Mouse (Mus musculus) embryonic facial prominence, embryonic 14.5 days (tissue): ENCODE measurements around the gene Rassf4. TPM values are rescaled to one million over a fixed set of nuclear protein-coding genes. Genes with fewer than 3 reads are reported as not detected.
"Not testable (repeated sequence)": the region's sequence is repeated elsewhere in the genome, so short reads cannot be mapped to it uniquely, and the experiment has no call there.

Experiments
- ATAC-seq: fragments of 200-750 bp; cut with Nextera tagmentation; 2 replicates; pipeline ENCODE4 v1.8.0; 2017; ENCODE audit warnings: low read depth, moderate number of reproducible peaks, moderate TSS enrichment
- DNase-seq: peaks from one replicate; pipeline ENCODE4 v3.0.0-alpha.2; 2015; ENCODE audit warnings: low spot score
- H3K27ac ChIP-seq: fragments of 300-500 bp; sonication (generic); replicated peaks from 2 replicates; pipeline ENCODE4 v1.5.1; 2014; ENCODE audit warnings: low read depth, mild to moderate bottlenecking, low read length, moderate library complexity
- H3K27me3 ChIP-seq: fragments of 300-500 bp; sonication (generic); replicated peaks from 2 replicates; pipeline ENCODE4 v1.6.1; 2014; ENCODE audit warnings: low read length; ENCODE audit not compliant: control insufficient read depth, insufficient read depth
- H3K36me3 ChIP-seq: fragments of 300-500 bp; sonication (generic); 2 replicates; pipeline ENCODE4 v1.6.1; 2014; ENCODE audit warnings: low read length, mixed read lengths; ENCODE audit not compliant: control insufficient read depth, insufficient read depth
- H3K4me1 ChIP-seq: fragments of 300-500 bp; sonication (generic); 2 replicates; pipeline ENCODE4 v1.6.1; 2014; ENCODE audit warnings: antibody characterized with exemption, low read length; ENCODE audit not compliant: control insufficient read depth, insufficient read depth
- H3K4me2 ChIP-seq: fragments of 300-500 bp; sonication (generic); 2 replicates; pipeline ENCODE4 v1.6.1; 2014; ENCODE audit warnings: low read depth, mild to moderate bottlenecking, low read length, moderate library complexity, mixed read lengths
- H3K4me3 ChIP-seq: fragments of 300-500 bp; sonication (generic); 2 replicates; pipeline ENCODE4 v1.5.1; 2014; ENCODE audit warnings: low read depth, mild to moderate bottlenecking, low read length
- H3K9ac ChIP-seq: fragments of 300-500 bp; sonication (generic); 2 replicates; pipeline ENCODE4 v1.6.1; 2014; ENCODE audit warnings: low read depth, mild to moderate bottlenecking, low read length, moderate library complexity, mixed read lengths
- H3K9me3 ChIP-seq: fragments of 300-500 bp; sonication (generic); 2 replicates; pipeline ENCODE4 v1.6.1; 2016; ENCODE audit warnings: low read length; ENCODE audit not compliant: control insufficient read depth
- WGBS: fragments of 180-500 bp; shearing (Covaris S2); extraction: QIAGEN DNeasy Blood & Tissue Kit; methylation state at CpG from one replicate; pipeline ENCODE4 v1.1.7; 2014; 5-methylcytosine and 5-hydroxymethylcytosine counted together
- polyA plus RNA-seq: library from polyadenylated mRNA; unstranded; fragments of >200 nt; fragmentation: Nextera tagmentation; extraction: Ambion mirVana; gene quantifications from 2 replicates; pipeline ENCODE4 v1.2.1, GENCODE M21; 2014

Rassf4 gene
- polyA plus RNA-seq, 1 experiment from 2014 or later = 17.9 TPM

GRCm38 (mm10) chr6:116628095-116628494, 45.7 kb downstream of the Rassf4 start:
- H3K27me3 ChIP-seq = no peaks in the 10 kb centered on the region
- no peaks in the 10 kb centered on the region for H3K9me3 ChIP-seq
- H3K4me3 ChIP-seq = peak overlapping the region; percentile 87
- DNase-seq (no peak), ATAC-seq (no peak)
- H3K4me2 ChIP-seq = peak overlapping the region; percentile 65
- H3K9ac ChIP-seq = peak overlapping the region; percentile 98
- H3K4me1 ChIP-seq = 0 out of 2 replicates have a peak, but pooled peaks cover 3% of the 10 kb centered on the region
- peaks cover 17% of the 10 kb centered on the region for H3K36me3 ChIP-seq
- 13% methylated on average over 9 of the region's 9 CpGs for WGBS
- H3K27ac ChIP-seq = peak overlapping the region; percentile 91

DNA sequence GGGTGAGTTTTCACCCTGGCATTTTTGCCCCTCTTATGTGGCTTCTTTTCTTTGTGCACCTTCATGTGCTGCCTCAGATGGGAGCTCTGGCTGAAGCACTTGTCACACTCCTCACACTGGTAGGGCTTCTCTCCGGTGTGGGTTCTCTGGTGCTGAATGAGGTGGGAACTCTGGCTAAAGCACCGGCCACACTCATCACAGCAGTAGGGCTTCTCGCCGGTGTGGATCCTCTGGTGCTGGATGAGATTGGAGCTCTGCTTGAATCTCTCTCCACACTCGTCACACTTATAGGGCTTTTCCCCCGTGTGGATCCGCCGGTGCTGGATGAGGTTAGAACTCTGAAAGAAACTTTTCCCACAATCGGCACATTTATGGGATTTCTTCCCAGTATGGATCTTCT, 47.3 kb downstream of the Rassf4 start:
- not testable (repeated sequence) for H3K4me1 ChIP-seq, H3K4me2 ChIP-seq, DNase-seq, H3K4me3 ChIP-seq, H3K9me3 ChIP-seq, H3K9ac ChIP-seq, H3K27ac ChIP-seq, ATAC-seq, H3K27me3 ChIP-seq
- H3K36me3 ChIP-seq = peaks cover 17% of the 10 kb centered on the region
- 97% methylated on average over 9 of the region's 9 CpGs for WGBS

DNA sequence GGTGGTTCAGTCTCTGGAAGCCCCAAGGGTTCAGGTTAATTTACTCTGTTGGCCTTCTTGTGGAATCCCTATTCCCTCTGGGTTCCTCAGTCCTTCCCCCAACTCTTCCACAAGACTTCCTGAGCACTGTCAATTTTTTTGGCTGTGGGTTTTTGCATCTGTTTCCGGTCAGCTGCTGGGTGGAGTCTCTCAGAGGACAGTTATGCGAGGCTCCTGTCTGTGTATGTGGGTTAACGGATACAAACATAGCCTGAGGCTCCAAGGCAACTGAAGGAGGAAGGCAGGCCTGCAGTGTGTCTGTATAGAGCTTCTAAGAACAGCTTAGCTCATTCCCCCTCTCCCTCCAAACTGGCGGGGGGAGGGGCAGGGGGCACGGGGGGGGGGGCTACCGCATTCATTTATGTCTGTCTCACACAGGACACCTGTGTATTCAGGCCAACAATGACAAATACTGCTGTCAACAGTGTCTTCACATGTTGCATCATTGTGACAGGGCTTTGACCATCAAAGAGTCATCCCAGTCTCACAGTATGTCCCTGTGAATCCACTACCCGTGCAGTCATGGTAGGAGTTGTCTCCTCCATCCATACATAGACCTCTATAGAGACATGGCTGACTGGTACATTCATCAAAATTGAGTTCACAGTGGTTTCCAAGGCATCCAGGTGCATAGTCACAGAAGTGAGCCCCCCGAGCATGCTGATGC, 52.3 kb downstream of the Rassf4 start:
- no peak overlapping the region for H3K9ac ChIP-seq
- H3K27me3 ChIP-seq = no peaks in the 10 kb centered on the region
- peaks cover 9% of the 10 kb centered on the region for H3K36me3 ChIP-seq
- H3K4me3 ChIP-seq = no peak overlapping the region
- 48% methylated on average over 8 of the region's 8 CpGs for WGBS
- DNase-seq (peak; percentile 33), ATAC-seq (peak; percentile 53; the same call in 1 of the 2 replicates)
- H3K27ac ChIP-seq = no peak overlapping the region
- H3K4me1 ChIP-seq = no peaks in the 10 kb centered on the region
- H3K9me3 ChIP-seq = no peaks in the 10 kb centered on the region
- no peak overlapping the region for H3K4me2 ChIP-seq

DNA sequence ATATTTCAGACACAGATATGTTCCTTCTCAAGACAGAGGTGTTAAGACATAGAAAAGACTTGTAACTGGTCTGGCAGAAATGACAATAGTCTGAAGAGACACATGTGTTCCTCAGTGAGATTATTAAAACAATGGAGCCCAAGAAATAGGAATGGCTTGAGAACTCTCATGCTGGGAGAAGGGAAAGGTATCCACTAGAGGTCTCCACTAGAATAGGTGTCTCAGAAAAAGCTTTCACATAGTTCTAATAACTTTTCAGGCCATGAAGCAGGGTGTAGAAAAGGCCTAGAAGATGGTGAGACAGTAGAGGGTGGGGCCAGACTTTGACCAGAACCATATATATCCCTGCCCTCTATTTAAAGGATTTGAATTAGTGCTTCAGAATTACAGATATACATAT, 55.7 kb downstream of the Rassf4 start:
- H3K4me1 ChIP-seq = no peaks in the 10 kb centered on the region
- no peak overlapping the region for H3K9ac ChIP-seq
- no peak overlapping the region for H3K4me2 ChIP-seq
- no peak overlapping the region for H3K4me3 ChIP-seq
- H3K36me3 ChIP-seq = no peaks in the 10 kb centered on the region
- no peak for ATAC-seq
- no peak overlapping the region for H3K27ac ChIP-seq
- H3K27me3 ChIP-seq = no peaks in the 10 kb centered on the region
- DNase-seq = no peak
- no peaks in the 10 kb centered on the region for H3K9me3 ChIP-seq

- Histone ChIP-seq H3K4me1 (no peaks in the 10 kb centered on the region), H3K27ac (no peak overlapping the region), H3K4me3 (no peak overlapping the region), H3K9me3 (no peaks in the 10 kb centered on the region), H3K9ac (no peak overlapping the region), H3K4me2 (no peak overlapping the region), H3K36me3 (no peaks in the 10 kb centered on the region), H3K27me3 (no peaks in the 10 kb centered on the region)
- DNase-seq (no peak), ATAC-seq (no peak)
- WGBS = 82% methylated on average over 2 of the region's 2 CpGs
These were observed 58.0 kb downstream of the Rassf4 start for GRCm38 (mm10) chr6:116615719-116616118.

DNA sequence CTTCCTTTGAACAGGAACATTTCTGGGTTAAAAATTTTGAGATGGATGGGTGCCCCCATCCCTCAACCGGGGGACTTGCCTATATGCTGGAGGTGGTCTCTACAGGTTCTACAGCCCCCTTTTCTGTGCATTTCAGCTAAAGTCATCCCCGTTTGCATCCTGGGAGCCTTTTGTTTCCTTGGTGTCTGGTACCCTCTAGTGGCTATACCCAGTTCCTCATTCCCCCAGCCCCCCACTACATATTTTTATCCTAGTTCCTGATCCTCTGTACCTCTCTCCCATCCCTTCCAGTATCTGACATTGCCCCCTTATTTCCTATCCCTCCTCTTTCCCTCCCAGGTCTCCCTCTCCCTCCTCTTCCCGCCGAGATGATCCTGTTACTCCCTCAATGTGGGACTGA, 66.5 kb downstream of the Rassf4 start:
- Histone ChIP-seq H3K9me3 (no peaks in the 10 kb centered on the region), H3K36me3 (no peaks in the 10 kb centered on the region), H3K4me2 (no peak overlapping the region), H3K27me3 (no peaks in the 10 kb centered on the region), H3K9ac (no peak overlapping the region), H3K27ac (no peak overlapping the region), H3K4me1 (no peaks in the 10 kb centered on the region), H3K4me3 (no peak overlapping the region)
- no peak for ATAC-seq
- 48% methylated on average over 4 of the region's 4 CpGs for WGBS
- DNase-seq = no peak

GRCm38 (mm10) chr6:116600969-116601368, 72.8 kb downstream of the Rassf4 start:
- H3K4me2 ChIP-seq, H3K27ac ChIP-seq, H3K27me3 ChIP-seq, H3K4me1 ChIP-seq, ATAC-seq, H3K36me3 ChIP-seq, H3K4me3 ChIP-seq, DNase-seq, H3K9me3 ChIP-seq, H3K9ac ChIP-seq: not testable (repeated sequence)

- Histone ChIP-seq H3K9me3 (no peaks in the 10 kb centered on the region), H3K4me1 (no peaks in the 10 kb centered on the region)
- WGBS = 60% methylated on average over 4 of the region's 4 CpGs
These were observed 89.7 kb downstream of the Rassf4 start, which contains the start of gene Olfr215 for GRCm38 (mm10) chr6:116584095-116584494. Olfr215 (minus strand) TSS chr6:116584195.

More at GRCm38 (mm10) chr6:116584095-116584494, 89.7 kb downstream of the Rassf4 start, which contains the start of gene Olfr215:
- Histone ChIP-seq H3K27ac (no peak within 1 kb of the TSS), H3K27me3 (no peaks in the 10 kb centered on the region), H3K4me3 (no peak within 1 kb of the TSS), H3K9ac (no peak within 1 kb of the TSS), H3K4me2 (no peak within 1 kb of the TSS), H3K36me3 (no peaks in the 10 kb centered on the region)
- peak; percentile 3 for DNase-seq
- no peak for ATAC-seq
